Mouse (Mus musculus): ENCODE data around the gene Ptprg. TPM values are rescaled to one million over a fixed set of nuclear protein-coding genes. Genes with fewer than 3 reads are reported as not detected.

Ptprg gene
- total and polyA plus RNA-seq, 3 experiments, result not detected

DNA sequence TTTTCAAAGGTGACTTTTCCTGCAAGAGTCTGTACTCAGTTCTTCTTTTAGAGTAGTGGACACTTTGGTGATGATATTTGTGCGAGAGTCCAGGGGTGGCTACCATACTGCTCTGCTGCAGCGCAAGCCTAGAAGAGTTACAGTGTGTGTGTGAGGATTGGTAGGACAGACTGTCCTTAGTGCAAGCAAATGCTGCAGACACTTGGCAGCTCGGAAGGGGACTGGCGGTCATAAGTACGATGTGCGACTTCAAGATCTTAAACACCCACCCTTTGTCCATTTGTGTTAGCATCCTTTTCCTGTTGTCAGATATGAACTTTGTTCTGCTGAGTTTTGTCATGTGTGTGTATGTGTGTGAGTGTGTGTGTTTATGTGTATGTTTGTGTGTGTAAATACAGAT is 637.7 kb downstream of the Ptprg start:
- H3K9me3 ChIP-seq (replicated peaks; ENCODE audit: insufficient read depth, low read length), result no peaks in the 10 kb centered on the region
- H3K9ac ChIP-seq (ENCODE audit: control insufficient read depth, low read depth, low read length, poor library complexity, severe bottlenecking), result no peak overlapping the region
- H3K4me3 ChIP-seq (ENCODE audit: control insufficient read depth in 1 of 2, insufficient read depth in 1 of 2, low read depth in 2 of 2, low read length in 2 of 2), result no peak overlapping the region
- DNase-seq (ENCODE audit: low read depth, low spot score), result no peak
- no peaks in the 10 kb centered on the region for H3K79me2 ChIP-seq (ENCODE audit: control insufficient read depth, insufficient read depth, low read length, poor library complexity)
- H3K4me1 ChIP-seq (ENCODE audit: control insufficient read depth in 1 of 2, insufficient read depth in 2 of 2, low read length in 2 of 2), result no peaks in the 10 kb centered on the region
- H3K36me3 ChIP-seq (ENCODE audit: control insufficient read depth in 1 of 2, insufficient read depth in 2 of 2, low read length in 2 of 2), result no peaks in the 10 kb centered on the region
- H3K27ac ChIP-seq (ENCODE audit: control insufficient read depth, low read depth, low read length), result no peak overlapping the region
- TF ChIP-seq MAZ (IDR thresholded peaks at IDR 0.05; ENCODE audit: low read depth, low read length) (no peak), ZMIZ1 (IDR thresholded peaks at IDR 0.05; ENCODE audit: low read depth, low read length) (no peak), EP300 (IDR thresholded peaks at IDR 0.05; ENCODE audit: low read depth in 1 of 2, low read length in 2 of 2) (no peak), KAT2A (conservative IDR thresholded peaks at IDR 0.05; ENCODE audit: low read depth, low read length) (no peak), NELFE (IDR thresholded peaks at IDR 0.05; ENCODE audit: low read depth, low read length) (no peak), MAFK (IDR thresholded peaks at IDR 0.05; ENCODE audit: borderline replicate concordance, low read depth, low read length) (no peak), MXI1 (IDR thresholded peaks at IDR 0.05; ENCODE audit: low read depth, low read length) (no peak), ZKSCAN1 (IDR thresholded peaks at IDR 0.05; ENCODE audit: low read depth, low read length) (no peak), TAL1 (IDR thresholded peaks at IDR 0.05; ENCODE audit: low read length) (no peak), MYB (IDR thresholded peaks at IDR 0.05; ENCODE audit: low read depth, low read length) (no peak), CTCF (IDR thresholded peaks at IDR 0.05 in 2 of 3, conservative IDR thresholded peaks at IDR 0.05 in 1 of 3; ENCODE audit: control insufficient read depth in 1 of 3, insufficient read depth in 1 of 3, low read depth in 2 of 3, low read length in 3 of 3, poor library complexity in 1 of 3, severe bottlenecking in 1 of 3) (no peak), RAD21 (IDR thresholded peaks at IDR 0.05; ENCODE audit: low read depth, low read length) (no peak), ZC3H11A (IDR thresholded peaks at IDR 0.05; ENCODE audit: low read depth, low read length) (no peak), TBP (IDR thresholded peaks at IDR 0.05; ENCODE audit: low read depth, low read length) (no peak), SIN3A (IDR thresholded peaks at IDR 0.05; ENCODE audit: low read length) (no peak), HCFC1 (IDR thresholded peaks at IDR 0.05; ENCODE audit: low read depth, low read length) (no peak)
- H3K27me3 ChIP-seq (ENCODE audit: control insufficient read depth in 1 of 2, insufficient read depth in 2 of 2, low read length in 2 of 2), result no peaks in the 10 kb centered on the region

GRCm38 (mm10) chr14:12198735-12199134 is 645.4 kb downstream of the Ptprg start:
- H3K9me3 ChIP-seq (replicated peaks; ENCODE audit: insufficient read depth, low read length), result no peaks in the 10 kb centered on the region
- DNase-seq (ENCODE audit: low read depth, low spot score), result no peak
- no peak for TF ChIP-seq ETS1 (IDR thresholded peaks at IDR 0.05; ENCODE audit: low read depth, low read length)
- TF ChIP-seq MEF2A (IDR thresholded peaks at IDR 0.05; ENCODE audit: extremely low read depth, insufficient replicate concordance, low read depth, low read length, poor library complexity, severe bottlenecking), result no peak
- no peak for TF ChIP-seq TBP (IDR thresholded peaks at IDR 0.05; ENCODE audit: low read depth, low read length)
- TF ChIP-seq TCF12 (IDR thresholded peaks at IDR 0.05; ENCODE audit: low read depth, low read length), result no peak
- TF ChIP-seq BHLHE40 (IDR thresholded peaks at IDR 0.05; ENCODE audit: borderline replicate concordance, low read depth, low read length), result no peak
- TF ChIP-seq ZMIZ1 (IDR thresholded peaks at IDR 0.05; ENCODE audit: low read depth, low read length), result no peak
- no peak for TF ChIP-seq UBTF (IDR thresholded peaks at IDR 0.05; ENCODE audit: borderline replicate concordance, insufficient read depth, low read depth, low read length)
- TF ChIP-seq CTCF (IDR thresholded peaks at IDR 0.05 in 2 of 3, conservative IDR thresholded peaks at IDR 0.05 in 1 of 3; ENCODE audit: control insufficient read depth in 1 of 3, insufficient read depth in 1 of 3, low read depth in 2 of 3, low read length in 3 of 3, poor library complexity in 1 of 3, severe bottlenecking in 1 of 3), result no peak
- no peak for TF ChIP-seq ELF1 (IDR thresholded peaks at IDR 0.05; ENCODE audit: low read depth, low read length)

More at GRCm38 (mm10) chr14:12198735-12199134, 645.4 kb downstream of the Ptprg start:
- Histone ChIP-seq H3K27ac (ENCODE audit: control insufficient read depth, low read depth, low read length) (no peak overlapping the region), H3K36me3 (ENCODE audit: control insufficient read depth in 1 of 2, insufficient read depth in 2 of 2, low read length in 2 of 2) (no peaks in the 10 kb centered on the region), H3K9ac (ENCODE audit: control insufficient read depth, low read depth, low read length, poor library complexity, severe bottlenecking) (no peak overlapping the region), H3K79me2 (ENCODE audit: control insufficient read depth, insufficient read depth, low read length, poor library complexity) (no peaks in the 10 kb centered on the region), H3K4me3 (ENCODE audit: control insufficient read depth in 1 of 2, insufficient read depth in 1 of 2, low read depth in 2 of 2, low read length in 2 of 2) (no peak overlapping the region), H3K27me3 (ENCODE audit: control insufficient read depth in 1 of 2, insufficient read depth in 2 of 2, low read length in 2 of 2) (no peaks in the 10 kb centered on the region), H3K4me1 (ENCODE audit: control insufficient read depth in 1 of 2, insufficient read depth in 2 of 2, low read length in 2 of 2) (no peaks in the 10 kb centered on the region)
